Mouse (Mus musculus): ENCODE results near the gene Copg2. TPM values are rescaled to one million over a fixed set of nuclear protein-coding genes. Genes with fewer than 3 reads are reported as not detected.

Gene Copg2
- polyA plus RNA-seq, 1 experiment from 2014 or later: 27.9 TPM

GRCm38 (mm10) chr6:30904911-30905310, 8.3 kb upstream of the Copg2 start:
- TF ChIP-seq CTCF (IDR thresholded peaks at IDR 0.05; ENCODE audit: low read depth): no peak
- DNase-seq (no peak), ATAC-seq (ENCODE audit: insufficient read depth) (no peak)
- H3K36me3 ChIP-seq (ENCODE audit: insufficient read depth): no peaks in the 10 kb centered on the region
- no peak overlapping the region for H3K4me2 ChIP-seq
- whole genome bisulfite sequencing: 74% methylated on average over 5 of the region's 5 CpGs
- H3K4me3 ChIP-seq (ENCODE audit: low read depth, low read length): no peak overlapping the region
- H3K9me3 ChIP-seq (ENCODE audit: low read depth, low read length): no peaks in the 10 kb centered on the region
- H3K27me3 ChIP-seq (ENCODE audit: insufficient read depth, low read length): no peaks in the 10 kb centered on the region
- no peak overlapping the region for H3K9ac ChIP-seq
- no peaks in the 10 kb centered on the region for H3K4me1 ChIP-seq (ENCODE audit: insufficient read depth)
- no peak overlapping the region for H3K27ac ChIP-seq (ENCODE audit: low read depth)

DNA sequence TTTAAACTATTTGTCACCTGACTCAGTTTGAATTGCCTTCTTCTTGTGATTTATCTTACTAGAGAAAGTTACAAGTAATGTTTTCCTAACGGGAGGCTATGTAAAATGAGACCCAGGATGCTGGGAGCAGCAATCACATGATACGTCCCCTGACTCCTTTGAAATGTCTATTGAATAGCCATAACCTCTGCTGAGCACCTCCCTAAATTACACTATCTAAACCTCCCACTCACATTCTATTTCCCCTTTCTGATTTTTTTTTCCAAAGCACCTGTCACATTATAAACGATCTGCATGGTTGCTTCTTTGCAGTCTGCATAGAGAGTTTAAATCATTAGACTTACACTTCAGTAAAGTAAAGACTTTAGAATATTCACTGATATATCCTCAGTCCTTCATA, 7.4 kb upstream of the Copg2 start:
- no peak overlapping the region for H3K9ac ChIP-seq
- no peaks in the 10 kb centered on the region for H3K9me3 ChIP-seq (ENCODE audit: low read depth, low read length)
- TF ChIP-seq CTCF (IDR thresholded peaks at IDR 0.05; ENCODE audit: low read depth): no peak
- no peak for ATAC-seq (ENCODE audit: insufficient read depth)
- H3K4me2 ChIP-seq: no peak overlapping the region
- H3K36me3 ChIP-seq (ENCODE audit: insufficient read depth): no peaks in the 10 kb centered on the region
- WGBS: 32% methylated on average over 3 of the region's 3 CpGs
- no peak overlapping the region for H3K27ac ChIP-seq (ENCODE audit: low read depth)
- no peak for DNase-seq
- H3K27me3 ChIP-seq (ENCODE audit: insufficient read depth, low read length): no peaks in the 10 kb centered on the region
- H3K4me1 ChIP-seq (ENCODE audit: insufficient read depth): no peaks in the 10 kb centered on the region
- H3K4me3 ChIP-seq (ENCODE audit: low read depth, low read length): no peak overlapping the region

- peak overlapping the region; percentile 64 for H3K4me2 ChIP-seq
Measured at GRCm38 (mm10) chr6:30897520-30897919, 926 bp upstream of the Copg2 start.

GRCm38 (mm10) chr6:30896986-30897327, 363 bp upstream of the Copg2 start:
- no peak for DNase-seq
- Histone ChIP-seq H3K27me3 (ENCODE audit: insufficient read depth, low read length) (no peaks in the 10 kb centered on the region), H3K9ac (peak overlapping the region; percentile 68), H3K4me2 (peak overlapping the region; percentile 64), H3K4me1 (ENCODE audit: insufficient read depth) (0 out of 2 replicates have a peak, but pooled peaks cover 3% of the 10 kb centered on the region), H3K9me3 (ENCODE audit: low read depth, low read length) (no peaks in the 10 kb centered on the region), H3K4me3 (ENCODE audit: low read depth, low read length) (peak overlapping the region; percentile 68), H3K27ac (ENCODE audit: low read depth) (peak overlapping the region; percentile 95), H3K36me3 (ENCODE audit: insufficient read depth) (no peaks in the 10 kb centered on the region)
- WGBS: 12% methylated on average over 8 of the region's 8 CpGs
- no peak for TF ChIP-seq CTCF (IDR thresholded peaks at IDR 0.05; ENCODE audit: low read depth)
- ATAC-seq (ENCODE audit: insufficient read depth): no peak

More at GRCm38 (mm10) chr6:30897520-30897919, 926 bp upstream of the Copg2 start:
- Histone ChIP-seq H3K4me3 (ENCODE audit: low read depth, low read length) (no peak overlapping the region), H3K27ac (ENCODE audit: low read depth) (no peak overlapping the region), H3K9me3 (ENCODE audit: low read depth, low read length) (no peaks in the 10 kb centered on the region), H3K9ac (no peak overlapping the region), H3K27me3 (ENCODE audit: insufficient read depth, low read length) (no peaks in the 10 kb centered on the region), H3K4me1 (ENCODE audit: insufficient read depth) (0 out of 2 replicates have a peak, but pooled peaks cover 3% of the 10 kb centered on the region), H3K36me3 (ENCODE audit: insufficient read depth) (no peaks in the 10 kb centered on the region)
- 64% methylated on average over 6 of the region's 6 CpGs for WGBS
- DNase-seq (no peak), ATAC-seq (ENCODE audit: insufficient read depth) (no peak)
- no peak for TF ChIP-seq CTCF (IDR thresholded peaks at IDR 0.05; ENCODE audit: low read depth)

GRCm38 (mm10) chr6:30895819-30896194, 787 bp downstream of the Copg2 start:
- 11% methylated on average over 3 of the region's 3 CpGs for WGBS
- Histone ChIP-seq H3K27me3 (ENCODE audit: insufficient read depth, low read length) (no peaks in the 10 kb centered on the region), H3K4me2 (peak overlapping the region; percentile 64), H3K9ac (peak overlapping the region; percentile 68), H3K9me3 (ENCODE audit: low read depth, low read length) (no peaks in the 10 kb centered on the region), H3K4me1 (ENCODE audit: insufficient read depth) (0 out of 2 replicates have a peak, but pooled peaks cover 3% of the 10 kb centered on the region), H3K36me3 (ENCODE audit: insufficient read depth) (no peaks in the 10 kb centered on the region), H3K27ac (ENCODE audit: low read depth) (peak overlapping the region; percentile 95), H3K4me3 (ENCODE audit: low read depth, low read length) (peak overlapping the region; percentile 68)
- no peak for TF ChIP-seq CTCF (IDR thresholded peaks at IDR 0.05; ENCODE audit: low read depth)
- ATAC-seq (ENCODE audit: insufficient read depth) (no peak), DNase-seq (no peak)

- DNase-seq (peak; percentile 50), ATAC-seq (ENCODE audit: insufficient read depth) (no peak)
- 60% methylated on average over 4 of the region's 4 CpGs for WGBS
- Histone ChIP-seq H3K9me3 (ENCODE audit: low read depth, low read length) (no peaks in the 10 kb centered on the region), H3K9ac (no peak overlapping the region), H3K36me3 (ENCODE audit: insufficient read depth) (peaks cover 12% of the 10 kb centered on the region; the same call in 1 of the 2 replicates), H3K4me1 (ENCODE audit: insufficient read depth) (0 out of 2 replicates have a peak, but pooled peaks cover 3% of the 10 kb centered on the region), H3K27me3 (ENCODE audit: insufficient read depth, low read length) (no peaks in the 10 kb centered on the region), H3K4me2 (no peak overlapping the region), H3K27ac (ENCODE audit: low read depth) (no peak overlapping the region), H3K4me3 (ENCODE audit: low read depth, low read length) (no peak overlapping the region)
- TF ChIP-seq CTCF (IDR thresholded peaks at IDR 0.05; ENCODE audit: low read depth): no peak
Measured at GRCm38 (mm10) chr6:30893081-30893480, 3.5 kb downstream of the Copg2 start.

GRCm38 (mm10) chr6:30891761-30892160, 4.8 kb downstream of the Copg2 start:
- 0 out of 2 replicates have a peak, but pooled peaks cover 3% of the 10 kb centered on the region for H3K4me1 ChIP-seq (ENCODE audit: insufficient read depth)

GRCm38 (mm10) chr6:30884856-30885255, 11.7 kb downstream of the Copg2 start:
- TF ChIP-seq CTCF (IDR thresholded peaks at IDR 0.05; ENCODE audit: low read depth): no peak
- peaks cover 14% of the 10 kb centered on the region; the same call in 1 of the 2 replicates for H3K36me3 ChIP-seq (ENCODE audit: insufficient read depth)

More at GRCm38 (mm10) chr6:30891761-30892160, 4.8 kb downstream of the Copg2 start:
- Histone ChIP-seq H3K4me3 (ENCODE audit: low read depth, low read length) (no peak overlapping the region), H3K9me3 (ENCODE audit: low read depth, low read length) (no peaks in the 10 kb centered on the region), H3K4me2 (no peak overlapping the region), H3K9ac (no peak overlapping the region), H3K27me3 (ENCODE audit: insufficient read depth, low read length) (no peaks in the 10 kb centered on the region), H3K36me3 (ENCODE audit: insufficient read depth) (peaks cover 14% of the 10 kb centered on the region; the same call in 1 of the 2 replicates), H3K27ac (ENCODE audit: low read depth) (no peak overlapping the region)
- ATAC-seq (ENCODE audit: insufficient read depth) (no peak), DNase-seq (no peak)
- TF ChIP-seq CTCF (IDR thresholded peaks at IDR 0.05; ENCODE audit: low read depth): no peak

More at GRCm38 (mm10) chr6:30884856-30885255, 11.7 kb downstream of the Copg2 start:
- no peaks in the 10 kb centered on the region for H3K27me3 ChIP-seq (ENCODE audit: insufficient read depth, low read length)
- no peak overlapping the region for H3K4me2 ChIP-seq
- no peak overlapping the region for H3K27ac ChIP-seq (ENCODE audit: low read depth)
- ATAC-seq (ENCODE audit: insufficient read depth): no peak
- DNase-seq: no peak
- WGBS: 84% methylated on average over 3 of the region's 3 CpGs
- H3K4me1 ChIP-seq (ENCODE audit: insufficient read depth): no peaks in the 10 kb centered on the region
- H3K9me3 ChIP-seq (ENCODE audit: low read depth, low read length): no peaks in the 10 kb centered on the region
- no peak overlapping the region for H3K4me3 ChIP-seq (ENCODE audit: low read depth, low read length)
- no peak overlapping the region for H3K9ac ChIP-seq
